Mouse (Mus musculus) lung, embryonic 14.5 days (tissue): ENCODE results near the gene Cdk17. TPM values are rescaled to one million over a fixed set of nuclear protein-coding genes. Genes with fewer than 3 reads are reported as not detected.

Source experiments
- ATAC-seq: fragments of 200-750 bp; cut with Nextera tagmentation; 2 replicates; pipeline ENCODE4 v1.8.0; 2017; ENCODE audit warnings: mild to moderate bottlenecking, moderate TSS enrichment, moderate library complexity; ENCODE audit not compliant: insufficient read depth
- DNase-seq: peaks from one replicate; pipeline ENCODE4 v3.0.0-alpha.2; 2015
- H3K27ac ChIP-seq: fragments of 300-500 bp; sonication (generic); 2 replicates; pipeline ENCODE4 v1.5.1; 2014; ENCODE audit warnings: low read depth, mild to moderate bottlenecking, moderate library complexity
- H3K27me3 ChIP-seq: fragments of 300-500 bp; sonication (generic); 2 replicates; pipeline ENCODE4 v1.6.1; 2014; ENCODE audit warnings: low read length, control low read depth; ENCODE audit not compliant: insufficient read depth
- H3K36me3 ChIP-seq: fragments of 300-500 bp; sonication (generic); 2 replicates; pipeline ENCODE4 v1.6.1; 2014; ENCODE audit warnings: control low read depth; ENCODE audit not compliant: insufficient read depth
- H3K4me1 ChIP-seq: fragments of 300-500 bp; sonication (generic); 2 replicates; pipeline ENCODE4 v1.6.1; 2014; ENCODE audit warnings: antibody characterized with exemption, control low read depth; ENCODE audit not compliant: insufficient read depth
- H3K4me2 ChIP-seq: fragments of 300-500 bp; sonication (generic); 2 replicates; pipeline ENCODE4 v1.6.1; 2014; ENCODE audit warnings: mild to moderate bottlenecking
- H3K4me3 ChIP-seq: fragments of 300-500 bp; sonication (generic); 2 replicates; pipeline ENCODE4 v1.5.1; 2014; ENCODE audit warnings: low read depth, low read length
- H3K9ac ChIP-seq: fragments of 300-500 bp; sonication (generic); 2 replicates; pipeline ENCODE4 v1.6.1; 2014
- H3K9me3 ChIP-seq: fragments of 300-500 bp; sonication (generic); 2 replicates; pipeline ENCODE4 v1.6.1; 2016; ENCODE audit warnings: low read depth, low read length, control low read depth
- CTCF ChIP-seq: IDR thresholded peaks from 2 replicates; pipeline ENCODE4 v1.5.1; 2016; ENCODE audit warnings: antibody characterized with exemption, low read depth
- WGBS: fragments of 180-500 bp; shearing (Covaris S2); extraction: QIAGEN DNeasy Blood & Tissue Kit; methylation state at CpG from one replicate; pipeline ENCODE4 v1.1.7; 2014; 5-methylcytosine and 5-hydroxymethylcytosine counted together
- polyA plus RNA-seq: library from polyadenylated mRNA; unstranded; fragments of >200 nt; fragmentation: Nextera tagmentation; extraction: Ambion mirVana; gene quantifications from 2 replicates; pipeline ENCODE4 v1.2.1, GENCODE M21; 2014

Cdk17 gene
- polyA plus RNA-seq, 1 experiment from 2014 or later = 25.9 TPM

DNA sequence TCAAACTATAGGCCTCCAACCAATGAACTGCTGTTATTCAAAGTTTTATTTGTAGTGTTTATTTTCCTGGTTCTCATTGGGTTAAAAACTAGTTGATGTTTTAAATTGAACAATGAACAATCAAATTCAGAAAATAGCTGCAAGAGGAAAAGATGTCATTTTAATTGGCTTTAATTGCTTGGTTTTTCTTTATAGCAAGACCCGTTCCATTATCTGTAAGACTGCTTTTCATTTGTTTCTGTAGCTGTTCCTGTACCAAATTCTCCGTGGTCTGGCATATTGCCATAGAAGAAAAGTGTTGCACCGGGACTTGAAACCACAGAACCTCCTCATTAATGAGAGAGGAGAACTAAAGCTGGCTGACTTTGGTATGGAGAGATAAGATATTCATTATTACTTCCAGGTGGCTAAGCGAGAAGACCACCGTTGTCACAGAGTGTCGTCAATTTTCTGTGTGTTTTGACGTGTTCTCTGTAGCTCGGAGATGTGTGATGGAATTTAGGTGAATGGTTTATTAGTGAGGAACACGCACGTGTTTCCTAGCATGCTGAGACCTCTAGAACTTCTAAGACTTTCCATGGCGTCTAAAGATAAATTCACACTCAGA lies 67.8 kb downstream of the Cdk17 start:
- Histone ChIP-seq H3K27me3 (no peaks in the 10 kb centered on the region), H3K36me3 (peaks cover 35% of the 10 kb centered on the region), H3K27ac (peak overlapping the region; percentile 42; the same call in 1 of the 2 replicates)

DNA sequence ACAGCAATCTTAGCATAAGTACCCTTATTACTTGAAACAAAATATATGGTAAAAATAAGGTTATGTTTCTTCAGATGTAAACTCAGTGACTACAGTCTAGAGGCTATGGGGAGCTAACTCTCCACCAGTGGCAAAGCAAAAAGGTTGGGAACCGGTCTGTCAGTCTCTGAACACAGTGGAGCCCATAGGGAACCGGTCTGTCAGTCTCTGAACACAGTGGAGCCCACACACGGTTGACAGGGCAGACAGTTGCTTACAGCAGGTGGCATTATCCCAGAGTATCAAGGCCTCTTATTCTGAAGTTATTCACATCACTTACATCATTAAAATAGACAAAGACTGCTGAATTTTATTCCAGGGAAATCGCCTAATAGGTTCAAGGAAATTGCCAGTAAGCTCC lies 70.8 kb downstream of the Cdk17 start:
- WGBS = 76% methylated on average over 4 of the region's 4 CpGs
- H3K4me2 ChIP-seq = no peak overlapping the region
- H3K4me1 ChIP-seq = no peaks in the 10 kb centered on the region
- no peak for TF ChIP-seq CTCF
- no peaks in the 10 kb centered on the region for H3K27me3 ChIP-seq
- no peak overlapping the region for H3K27ac ChIP-seq
- ATAC-seq (no peak), DNase-seq (no peak)
- H3K9me3 ChIP-seq = no peaks in the 10 kb centered on the region
- H3K9ac ChIP-seq = no peak overlapping the region
- H3K36me3 ChIP-seq = peaks cover 53% of the 10 kb centered on the region
- no peak overlapping the region for H3K4me3 ChIP-seq

More for the DNA sequence above, 67.8 kb downstream of the Cdk17 start:
- DNase-seq (no peak), ATAC-seq (no peak)
- H3K4me1 ChIP-seq = no peaks in the 10 kb centered on the region
- no peak overlapping the region for H3K4me3 ChIP-seq
- H3K9ac ChIP-seq = no peak overlapping the region
- no peak for TF ChIP-seq CTCF
- no peak overlapping the region for H3K4me2 ChIP-seq
- no peaks in the 10 kb centered on the region for H3K9me3 ChIP-seq
- 57% methylated on average over 11 of the region's 11 CpGs for WGBS

DNA sequence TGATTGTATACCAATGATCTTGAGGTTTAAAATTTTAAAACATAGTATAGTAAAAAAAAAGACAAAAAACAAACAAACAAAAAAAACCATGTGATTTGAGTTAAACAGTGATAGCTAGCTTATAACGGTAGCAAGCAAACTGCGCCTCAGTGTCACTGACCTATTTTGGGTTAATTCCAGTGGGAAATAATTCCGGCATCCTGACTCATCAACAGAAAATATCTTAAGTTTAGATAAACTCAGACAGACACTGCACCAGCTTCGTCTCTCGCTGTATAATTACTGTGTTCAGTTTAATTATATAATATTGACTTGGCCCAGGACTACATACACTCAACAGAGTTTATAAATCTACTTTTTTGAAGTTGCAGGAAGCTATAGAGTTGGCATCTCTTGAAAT lies 71.2 kb downstream of the Cdk17 start:
- no peak for TF ChIP-seq CTCF

DNA sequence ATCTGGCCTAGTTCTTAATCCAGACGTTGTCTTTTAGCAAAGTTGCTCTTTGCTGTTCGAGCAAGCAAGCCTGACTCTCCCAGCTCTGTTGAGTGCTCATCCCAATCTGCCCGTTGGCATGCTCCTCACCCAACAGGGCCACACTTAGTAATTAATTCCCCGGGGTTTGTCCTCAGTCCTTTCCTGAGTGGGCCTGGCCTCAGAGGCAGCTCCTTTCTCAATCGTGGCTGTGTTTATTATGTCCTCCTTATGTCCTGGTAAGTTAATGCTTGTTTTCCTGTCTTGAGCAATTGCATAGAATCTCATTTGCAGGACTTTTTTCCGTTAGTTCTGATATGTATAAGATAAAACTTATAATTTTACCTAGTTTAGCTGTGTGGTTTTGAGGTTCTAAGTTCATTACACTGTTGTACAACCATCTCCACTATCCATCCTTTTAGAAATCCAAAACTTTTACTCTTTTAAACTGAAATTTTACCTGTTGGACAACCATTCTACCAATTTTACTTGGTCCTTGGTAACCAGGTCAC lies 73.1 kb downstream of the Cdk17 start:
- ATAC-seq (no peak), DNase-seq (no peak)
- H3K4me3 ChIP-seq = no peak overlapping the region
- WGBS = 83% methylated on average over 6 of the region's 6 CpGs
- no peak for TF ChIP-seq CTCF
- no peaks in the 10 kb centered on the region for H3K4me1 ChIP-seq
- H3K27ac ChIP-seq = no peak overlapping the region
- no peak overlapping the region for H3K4me2 ChIP-seq
- H3K36me3 ChIP-seq = peaks cover 67% of the 10 kb centered on the region
- H3K9ac ChIP-seq = no peak overlapping the region
- no peaks in the 10 kb centered on the region for H3K27me3 ChIP-seq
- no peaks in the 10 kb centered on the region for H3K9me3 ChIP-seq

More for the DNA sequence above, 71.2 kb downstream of the Cdk17 start:
- no peak for DNase-seq
- no peak for ATAC-seq
- Histone ChIP-seq H3K4me2 (no peak overlapping the region), H3K9me3 (no peaks in the 10 kb centered on the region), H3K27me3 (no peaks in the 10 kb centered on the region), H3K4me3 (no peak overlapping the region), H3K27ac (no peak overlapping the region), H3K36me3 (peaks cover 53% of the 10 kb centered on the region), H3K4me1 (no peaks in the 10 kb centered on the region), H3K9ac (no peak overlapping the region)
- 86% methylated on average over 5 of the region's 5 CpGs for WGBS

DNA sequence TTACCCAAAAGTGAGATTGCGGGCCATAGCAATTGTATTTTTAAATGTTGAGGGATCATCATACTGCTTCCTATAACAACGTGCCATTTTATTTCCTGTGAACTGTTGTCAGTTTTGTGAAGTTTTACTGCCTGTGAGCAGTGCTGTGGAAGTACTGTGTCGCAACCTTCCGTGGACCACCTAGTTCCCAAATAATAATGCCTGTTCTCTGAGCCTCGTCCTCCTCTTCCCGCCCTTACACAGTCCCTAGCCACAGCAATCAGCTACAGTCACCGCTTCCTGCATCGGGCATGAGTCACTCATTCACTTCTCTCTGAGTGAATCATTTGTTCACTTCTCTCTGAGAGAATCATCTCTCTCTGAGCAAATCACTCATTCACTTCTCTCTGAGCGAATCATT lies 74.0 kb downstream of the Cdk17 start:
- Histone ChIP-seq H3K27me3 (no peaks in the 10 kb centered on the region), H3K4me3 (no peak overlapping the region), H3K36me3 (peaks cover 73% of the 10 kb centered on the region), H3K9me3 (no peaks in the 10 kb centered on the region), H3K4me1 (no peaks in the 10 kb centered on the region), H3K27ac (no peak overlapping the region), H3K4me2 (no peak overlapping the region), H3K9ac (no peak overlapping the region)
- ATAC-seq (no peak), DNase-seq (no peak)
- TF ChIP-seq CTCF = no peak
- 91% methylated on average over 9 of the region's 9 CpGs for WGBS

DNA sequence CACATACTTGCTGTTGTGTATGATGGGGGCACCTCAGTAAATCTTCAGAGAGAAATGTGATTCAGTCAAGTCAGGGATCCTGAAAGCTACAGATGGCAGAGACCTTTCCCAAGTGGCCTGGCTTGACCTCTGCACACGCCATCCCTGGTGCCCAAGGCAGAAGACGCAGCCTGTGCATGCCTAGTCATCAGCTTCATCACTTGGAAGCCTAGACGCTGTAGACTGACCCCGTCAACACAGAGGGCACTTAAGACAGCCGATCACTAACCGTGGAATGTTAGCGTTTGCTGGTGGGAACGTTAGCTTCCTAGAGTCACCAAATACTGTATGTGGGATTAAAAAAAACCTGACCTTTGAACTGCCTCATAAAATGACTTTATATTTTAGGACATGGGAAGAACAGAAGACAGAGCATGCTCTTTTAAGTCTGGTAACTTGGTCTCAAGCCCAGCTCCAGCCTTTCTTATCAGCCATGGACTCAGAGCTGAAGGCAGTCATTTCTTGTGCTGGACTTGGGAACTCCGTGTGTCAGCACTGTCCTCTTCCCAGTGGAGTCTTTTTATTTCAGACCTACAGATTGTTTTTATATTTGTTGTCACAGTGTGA lies 78.6 kb downstream of the Cdk17 start:
- ATAC-seq = peak; percentile 44; the same call in 1 of the 2 replicates
- H3K36me3 ChIP-seq = peaks cover 68% of the 10 kb centered on the region
- no peaks in the 10 kb centered on the region for H3K4me1 ChIP-seq
- WGBS = 44% methylated on average over 9 of the region's 9 CpGs
- no peaks in the 10 kb centered on the region for H3K9me3 ChIP-seq
- no peak overlapping the region for H3K4me3 ChIP-seq
- no peaks in the 10 kb centered on the region for H3K27me3 ChIP-seq
- no peak overlapping the region for H3K4me2 ChIP-seq
- DNase-seq = peak; percentile 50
- no peak overlapping the region for H3K27ac ChIP-seq
- H3K9ac ChIP-seq = no peak overlapping the region
- TF ChIP-seq CTCF = no peak

DNA sequence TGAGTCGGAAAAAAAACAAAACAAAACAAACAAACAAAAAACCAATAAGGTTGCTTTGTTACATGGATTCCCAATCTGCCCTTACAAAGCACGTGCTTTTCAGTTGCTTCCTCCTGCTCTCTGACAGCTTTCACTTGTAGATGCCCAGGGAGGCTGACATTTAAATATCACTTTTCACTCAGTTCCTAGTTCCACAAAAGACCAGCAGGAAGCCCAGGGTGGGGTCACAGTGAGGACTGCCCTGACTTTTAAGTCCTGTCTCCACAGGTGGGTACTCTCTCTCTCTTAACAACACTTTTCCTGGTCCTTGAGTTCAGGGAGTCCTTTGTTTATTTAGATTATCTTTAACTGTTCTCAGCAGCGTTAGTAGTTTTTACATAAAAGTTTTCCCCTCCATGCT lies 81.5 kb downstream of the Cdk17 start:
- H3K27me3 ChIP-seq = no peaks in the 10 kb centered on the region
- no peaks in the 10 kb centered on the region for H3K9me3 ChIP-seq
- no peaks in the 10 kb centered on the region for H3K4me1 ChIP-seq
- H3K27ac ChIP-seq = 0 out of 2 replicates have a peak overlapping the region, but pooled peaks have one; percentile 18
- H3K4me2 ChIP-seq = no peak overlapping the region
- H3K9ac ChIP-seq = no peak overlapping the region
- no peak for TF ChIP-seq CTCF
- no peak overlapping the region for H3K4me3 ChIP-seq
- H3K36me3 ChIP-seq = peaks cover 51% of the 10 kb centered on the region
- ATAC-seq (no peak), DNase-seq (no peak)
- 17% methylated on average over 3 of the region's 3 CpGs for WGBS
